Mouse (Mus musculus): ENCODE measurements around the gene Cfap36. TPM values are rescaled to one million over a fixed set of nuclear protein-coding genes. Genes with fewer than 3 reads are reported as not detected.

Cfap36 gene
- total RNA-seq, 2 experiments from 2014 or later: 12.8 to 16.0 TPM

DNA sequence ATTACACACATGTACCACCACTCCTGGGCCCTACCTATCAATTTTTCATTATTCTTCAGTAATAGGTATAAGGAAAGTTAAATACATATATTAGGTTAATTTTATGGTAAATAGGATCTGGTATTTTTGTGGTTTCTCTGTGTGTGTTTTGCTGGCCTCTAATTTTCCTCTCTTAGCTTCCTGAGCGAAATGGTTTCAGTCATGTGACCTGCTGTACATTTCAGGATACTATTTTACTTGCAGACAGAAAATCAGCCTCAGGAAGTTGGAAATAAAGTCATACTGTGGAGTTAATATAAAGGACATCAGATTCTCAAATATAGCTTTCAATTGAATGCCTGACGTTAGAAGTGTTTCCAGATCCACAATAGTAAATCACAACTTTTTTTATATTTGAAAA is 58.2 kb downstream of the Cfap36 start:
- intact Hi-C loops (cut with DNase I): no loop called here
- DNase-seq (ENCODE audit: low spot score): no peak

DNA sequence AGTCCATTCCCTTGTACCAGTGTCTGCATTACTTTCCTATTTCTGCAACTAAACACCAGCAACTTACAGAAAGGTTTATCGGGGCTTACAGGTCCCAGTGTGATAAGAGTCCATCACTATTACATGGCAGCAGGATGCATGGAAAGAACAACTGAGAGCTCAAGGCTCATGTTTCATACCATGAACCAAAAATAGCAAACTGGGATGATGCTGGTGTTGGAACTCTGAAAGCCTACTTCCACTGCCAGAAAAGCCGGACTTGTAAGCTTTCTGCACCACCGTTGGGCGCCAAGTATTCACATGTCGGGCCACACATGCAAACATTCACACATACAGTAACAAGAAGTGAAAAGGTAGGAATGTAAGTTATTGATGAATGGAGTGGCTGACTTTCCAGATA is 65.5 kb downstream of the Cfap36 start:
- DNase-seq (ENCODE audit: low spot score): no peak
- intact Hi-C loops (cut with DNase I): no loop called here

DNA sequence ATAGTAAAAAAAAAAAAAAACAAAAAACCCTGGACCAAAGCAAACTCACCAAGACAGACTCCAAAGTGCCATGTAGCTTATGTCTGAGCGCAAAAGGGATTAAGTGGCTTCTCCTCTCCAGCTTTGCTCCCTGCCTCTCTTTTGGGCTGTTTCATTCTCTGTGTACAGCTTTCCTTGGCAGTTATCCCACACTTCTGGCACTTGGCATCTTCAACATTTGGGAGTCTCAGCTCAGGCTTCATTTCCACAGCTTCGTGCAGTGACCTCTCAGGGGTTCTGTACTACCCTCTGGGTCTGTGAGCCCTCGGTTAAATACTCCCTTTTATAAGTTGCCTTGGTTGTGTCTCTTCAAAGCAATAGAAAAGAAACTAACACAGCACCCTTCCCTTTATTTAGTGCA is 66.6 kb downstream of the Cfap36 start:
- DNase-seq (ENCODE audit: low spot score): no peak
- intact Hi-C loops (cut with DNase I): no loop called here

DNA sequence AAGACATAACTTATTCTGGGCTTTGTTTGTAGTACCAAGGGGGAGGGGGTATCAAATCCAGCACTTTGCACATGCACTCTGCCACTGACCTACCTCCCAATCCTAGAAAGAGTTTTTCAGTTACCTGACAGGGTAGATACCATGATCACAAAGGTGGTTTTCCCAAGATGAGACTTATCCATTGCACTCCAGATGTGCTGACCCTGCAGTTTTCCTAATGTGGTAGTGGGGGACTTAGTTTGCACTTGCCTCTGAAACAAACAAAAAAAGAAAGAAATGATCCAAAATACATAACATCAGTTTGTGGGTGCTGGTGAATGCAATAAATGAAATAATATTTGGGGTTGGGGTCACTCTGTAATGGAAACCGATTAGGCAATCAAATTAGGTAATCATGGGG is 67.9 kb downstream of the Cfap36 start:
- no peak for DNase-seq (ENCODE audit: low spot score)
- intact Hi-C loops (cut with DNase I): no loop called here

DNA sequence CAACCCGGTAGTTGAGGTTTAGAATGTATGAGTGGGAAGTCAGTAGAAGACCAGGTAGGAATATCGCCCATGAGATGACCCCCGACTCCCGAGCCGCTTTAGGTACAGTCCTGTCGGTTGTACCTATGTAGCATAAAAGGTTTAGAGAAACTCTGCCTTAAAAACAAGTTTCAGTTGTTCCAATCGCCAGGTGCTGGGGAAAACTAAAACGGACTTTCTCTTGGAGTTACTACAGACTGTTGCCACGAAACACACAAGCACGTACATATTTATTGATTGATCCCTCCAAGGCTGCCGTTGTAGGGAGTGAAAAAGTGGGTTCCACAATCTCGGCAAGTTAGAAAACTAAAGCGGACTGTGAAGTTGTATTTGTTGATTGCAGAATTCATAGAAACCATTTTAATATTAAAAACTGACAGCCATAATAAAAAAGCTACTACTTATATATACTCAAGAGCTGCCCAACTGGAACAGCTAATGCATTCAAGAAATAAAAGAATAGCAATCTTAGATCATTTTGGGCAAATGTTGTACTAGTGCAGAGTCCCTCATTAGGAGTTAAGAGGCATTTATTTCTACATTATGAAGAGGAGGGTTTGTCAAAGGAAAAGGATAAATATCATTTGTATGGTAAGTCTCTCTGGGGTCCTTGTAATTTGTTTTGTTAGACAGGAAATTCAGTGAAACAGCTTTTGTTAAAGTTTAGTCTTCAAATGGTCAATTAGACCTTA is 73.3 kb downstream of the Cfap36 start:
- intact Hi-C loops (cut with DNase I): no loop called here
- DNase-seq (ENCODE audit: low spot score): no peak

DNA sequence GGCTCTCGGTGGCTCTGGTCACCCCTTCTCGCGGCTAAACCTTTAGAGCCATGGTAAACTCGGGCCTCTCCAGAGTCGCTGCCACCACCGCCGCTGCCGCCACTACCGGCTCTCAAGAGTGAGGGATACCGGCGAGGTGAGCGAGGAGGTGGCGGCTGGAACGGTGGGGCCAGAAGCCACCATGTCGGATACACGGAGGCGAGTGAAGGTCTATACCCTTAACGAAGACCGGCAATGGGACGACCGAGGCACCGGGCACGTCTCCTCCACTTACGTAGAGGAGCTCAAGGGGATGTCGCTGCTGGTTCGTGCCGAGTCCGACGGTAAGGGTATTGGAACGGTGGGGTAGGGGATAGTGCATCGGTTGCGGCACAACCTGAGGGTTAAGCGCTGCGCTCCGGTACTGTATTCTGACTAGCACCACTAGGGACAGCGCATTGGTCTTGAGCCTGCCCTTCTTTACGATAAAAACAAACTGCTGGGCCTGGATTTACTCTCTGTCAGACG is 74.0 kb downstream of the Cfap36 start:
- no peak for DNase-seq (ENCODE audit: low spot score)
- intact Hi-C loops (cut with DNase I): no loop called here

DNA sequence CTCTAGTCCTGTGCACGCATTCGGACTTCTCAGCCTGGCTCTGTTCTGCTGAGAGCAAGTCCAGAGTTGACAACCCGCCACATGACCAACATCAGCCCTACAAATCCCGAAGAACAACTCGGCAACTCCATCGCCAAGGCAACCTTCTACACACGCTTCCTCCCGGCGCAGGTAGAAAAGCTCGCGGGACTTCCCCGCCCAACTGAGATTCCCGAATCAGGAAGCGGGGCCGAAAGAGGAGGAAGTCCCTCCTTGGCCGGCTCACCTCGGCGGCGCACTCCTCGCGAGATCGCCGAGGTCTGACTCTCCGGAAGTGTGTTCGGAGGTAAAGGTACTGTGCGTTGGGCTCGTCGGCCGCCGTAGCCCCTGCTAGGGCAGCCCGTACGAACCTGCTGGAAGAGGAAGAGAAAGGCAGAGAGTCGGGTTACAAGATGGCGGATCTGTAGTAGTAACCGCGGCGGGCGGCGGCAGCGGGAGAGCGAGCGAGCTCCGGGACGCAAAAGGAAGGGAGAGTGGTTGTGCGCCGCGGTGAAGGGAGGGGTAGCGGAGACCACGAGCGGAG is 74.6 kb downstream of the Cfap36 start, which contains the start of gene Ppp4r3b:
Gene Ppp4r3b, plus strand, starts transcription at position 328 of the 562 bp plus-strand sequence.
- intact Hi-C loops (cut with DNase I): no loop called here
- peak; percentile 95 for DNase-seq (ENCODE audit: low spot score)

DNA sequence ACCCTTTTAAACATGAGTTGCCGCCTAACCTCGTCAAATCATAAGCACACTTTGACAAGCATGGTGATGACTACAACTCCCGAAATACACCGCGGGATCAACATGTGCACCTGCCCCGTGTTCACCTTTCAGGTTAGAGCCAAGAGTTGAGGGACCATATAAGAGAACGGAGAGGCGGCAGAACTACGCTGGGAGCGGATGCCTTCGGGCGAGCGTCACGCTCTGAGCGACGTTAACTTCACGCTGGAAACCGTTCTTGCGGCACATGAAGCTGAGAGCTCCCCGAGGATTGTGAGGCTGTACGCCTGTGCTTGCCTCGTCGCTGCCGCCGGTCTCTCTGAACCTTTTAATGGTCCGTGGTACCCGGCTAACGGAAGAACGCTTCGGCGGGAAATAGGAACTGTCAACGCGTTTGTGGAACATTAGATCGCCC is 75.2 kb downstream of the Cfap36 start:
- intact Hi-C loops (cut with DNase I): no loop called here
- peak; percentile 7 for DNase-seq (ENCODE audit: low spot score)

Other genes starting within 250 kb of the Cfap36 start
- 10 to 100 TPM; 29.1 to 31.8 TPM for gene Pnpt1, start 116.7 kb downstream of the Cfap36 start, total RNA-seq (2021)
- gene Ppp4r3b, start 74.5 kb downstream of the Cfap36 start, total RNA-seq (2021): 10 to 100 TPM; 32.8 to 33.2 TPM
- gene Ccdc88a, start 126.2 kb upstream of the Cfap36 start, total RNA-seq (2021): 10 to 100 TPM in 1 of 2 experiments, 1 to 10 TPM in 1; 7.7 to 10.6 TPM

All from heart, postnatal 25 days (tissue).